Mouse (Mus musculus): Measurements from ENCODE around the gene Xpr1. TPM values are rescaled to one million over a fixed set of nuclear protein-coding genes. Genes with fewer than 3 reads are reported as not detected.

Gene Xpr1
- polyA plus RNA-seq, 1 experiment from 2014 or later, result 29.3 TPM

Other genes starting within 250 kb of the Xpr1 start
- 1.7 and 2.5 TPM in 2 replicates for gene BC034090, start 173.0 kb downstream of the Xpr1 start, polyA plus RNA-seq (2014; fragmentation: Nextera tagmentation; extraction: Ambion mirVana)
- 70.9 and 79.9 TPM in 2 replicates for gene Acbd6, start 140.7 kb upstream of the Xpr1 start, polyA plus RNA-seq (2014; fragmentation: Nextera tagmentation; extraction: Ambion mirVana)